Mouse (Mus musculus) urinary bladder, adult 18-20 months (tissue): ENCODE measurements around the gene Tapt1.

Experiments
- DNase-seq, 2 experiments: peaks; one replicate each; pipeline ENCODE4 v3.0.0; 2022; ENCODE audit warnings: low spot score in 2 of 2, mixed read lengths in 2 of 2

The Tapt1 gene

GRCm38 (mm10) chr5:44233933-44234332 lies 7.5 kb upstream of the Tapt1 start:
- no peak for DNase-seq

GRCm38 (mm10) chr5:44228756-44229155 lies 2.3 kb upstream of the Tapt1 start:
- DNase-seq, result no peak

- DNase-seq, result no peak
Measured at GRCm38 (mm10) chr5:44228323-44228722, 1.9 kb upstream of the Tapt1 start.

- DNase-seq, result no peak
Measured at GRCm38 (mm10) chr5:44227462-44227840, 1.0 kb upstream of the Tapt1 start.

GRCm38 (mm10) chr5:44225911-44226520 lies 410 bp downstream of the Tapt1 start:
- DNase-seq, result peak in 1 of 2 experiments; percentile 2

GRCm38 (mm10) chr5:44224916-44225600 lies 1.4 kb downstream of the Tapt1 start:
- DNase-seq, result no peak

GRCm38 (mm10) chr5:44224251-44224650 lies 2.2 kb downstream of the Tapt1 start:
- DNase-seq, result peak in 1 of 2 experiments; percentile 12

- no peak for DNase-seq
Measured at GRCm38 (mm10) chr5:44223341-44223881, 3.0 kb downstream of the Tapt1 start.

GRCm38 (mm10) chr5:44220430-44220829 lies 6.0 kb downstream of the Tapt1 start:
- no peak for DNase-seq

GRCm38 (mm10) chr5:44219871-44220270 lies 6.6 kb downstream of the Tapt1 start:
- no peak for DNase-seq

- no peak for DNase-seq
Measured at GRCm38 (mm10) chr5:44218483-44218882, 7.9 kb downstream of the Tapt1 start.

GRCm38 (mm10) chr5:44217685-44218041 lies 8.8 kb downstream of the Tapt1 start:
- DNase-seq, result no peak

- DNase-seq, result no peak
Measured at GRCm38 (mm10) chr5:44217041-44217684, 9.3 kb downstream of the Tapt1 start.

GRCm38 (mm10) chr5:44215118-44215517 lies 11.3 kb downstream of the Tapt1 start:
- DNase-seq, result no peak

GRCm38 (mm10) chr5:44214025-44214424 lies 12.4 kb downstream of the Tapt1 start:
- DNase-seq, result no peak

- DNase-seq, result no peak
Measured at GRCm38 (mm10) chr5:44213391-44213790, 13.0 kb downstream of the Tapt1 start.

GRCm38 (mm10) chr5:44211818-44212465 lies 14.5 kb downstream of the Tapt1 start:
- DNase-seq, result no peak

- DNase-seq, result no peak
Measured at GRCm38 (mm10) chr5:44207286-44207685, 19.1 kb downstream of the Tapt1 start.

GRCm38 (mm10) chr5:44206651-44207050 lies 19.8 kb downstream of the Tapt1 start:
- no peak for DNase-seq

- DNase-seq, result no peak
Measured at GRCm38 (mm10) chr5:44203410-44203809, 23.0 kb downstream of the Tapt1 start.

GRCm38 (mm10) chr5:44201665-44202064 lies 24.8 kb downstream of the Tapt1 start:
- no peak for DNase-seq

GRCm38 (mm10) chr5:44199109-44199508 lies 27.3 kb downstream of the Tapt1 start:
- DNase-seq, result no peak
